Mouse (Mus musculus) lung, postnatal 0 days (tissue): ENCODE data around the gene Pop5.

Experiments
- CTCF ChIP-seq: IDR thresholded peaks from 2 replicates; pipeline ENCODE4 v1.5.1; 2016; ENCODE audit warnings: antibody characterized with exemption, mild to moderate bottlenecking
- EP300 ChIP-seq: IDR thresholded peaks from 2 replicates; pipeline ENCODE4 v1.6.1; 2016; ENCODE audit warnings: antibody characterized with exemption, mild to moderate bottlenecking, control low read depth

GRCm38 (mm10) chr5:115212861-115213260 lies 22.8 kb upstream of the Pop5 start:
- TF ChIP-seq CTCF (no peak), EP300 (no peak)
